Mouse (Mus musculus) heart, embryonic 11.5 days (tissue): ENCODE results near the gene Psmd14. TPM values are rescaled to one million over a fixed set of nuclear protein-coding genes. Genes with fewer than 3 reads are reported as not detected.

Experiments
- ATAC-seq: fragments of 200-750 bp; cut with Nextera tagmentation; replicated peaks from 2 replicates; pipeline ENCODE4 v1.8.0; 2017; ENCODE audit warnings: moderate library complexity; ENCODE audit not compliant: insufficient number of reproducible peaks, low FRiP score, low TSS enrichment
- H3K27ac ChIP-seq: fragments of 300-500 bp; sonication (generic); 2 replicates; pipeline ENCODE4 v1.5.1; 2014; ENCODE audit warnings: mild to moderate bottlenecking, low read depth, low read length
- H3K27me3 ChIP-seq: fragments of 300-500 bp; sonication (generic); 2 replicates; pipeline ENCODE4 v1.6.1; 2014; ENCODE audit warnings: mild to moderate bottlenecking, low read length, mixed read lengths; ENCODE audit not compliant: control insufficient read depth, insufficient read depth
- H3K36me3 ChIP-seq: fragments of 300-500 bp; sonication (generic); 2 replicates; pipeline ENCODE4 v1.6.1; 2014; ENCODE audit warnings: mild to moderate bottlenecking, low read length, moderate library complexity, mixed read lengths; ENCODE audit not compliant: control insufficient read depth, insufficient read depth
- H3K4me1 ChIP-seq: fragments of 300-500 bp; sonication (generic); 2 replicates; pipeline ENCODE4 v1.6.1; 2014; ENCODE audit warnings: low read length; ENCODE audit not compliant: control insufficient read depth, insufficient read depth
- H3K4me2 ChIP-seq: fragments of 300-500 bp; sonication (generic); 2 replicates; pipeline ENCODE4 v1.6.1; 2014; ENCODE audit warnings: mild to moderate bottlenecking, moderate library complexity
- H3K4me3 ChIP-seq: fragments of 300-500 bp; sonication (generic); 2 replicates; pipeline ENCODE4 v1.5.1; 2014; ENCODE audit warnings: low read depth, low read length
- H3K9ac ChIP-seq: fragments of 300-500 bp; sonication (generic); 2 replicates; pipeline ENCODE4 v1.6.1; 2014; ENCODE audit warnings: mild to moderate bottlenecking, low read depth, low read length, moderate library complexity
- H3K9me3 ChIP-seq: fragments of 300-500 bp; sonication (generic); replicated peaks from 2 replicates; pipeline ENCODE4 v1.6.1; 2016; ENCODE audit warnings: low read length; ENCODE audit not compliant: control insufficient read depth
- WGBS: fragments of 180-500 bp; shearing (Covaris S2); extraction: QIAGEN DNeasy Blood & Tissue Kit; methylation state at CpG from one replicate; pipeline ENCODE4 v1.1.7; 2014; ENCODE audit not compliant: insufficient replicate concordance; 5-methylcytosine and 5-hydroxymethylcytosine counted together
- polyA plus RNA-seq: library from polyadenylated mRNA; unstranded; fragments of >200 nt; fragmentation: Nextera tagmentation; extraction: Ambion mirVana; gene quantifications from 2 replicates; pipeline ENCODE4 v1.2.1, GENCODE M21; 2014

The Psmd14 gene
- polyA plus RNA-seq, 1 experiment from 2014 or later: 164 TPM

DNA sequence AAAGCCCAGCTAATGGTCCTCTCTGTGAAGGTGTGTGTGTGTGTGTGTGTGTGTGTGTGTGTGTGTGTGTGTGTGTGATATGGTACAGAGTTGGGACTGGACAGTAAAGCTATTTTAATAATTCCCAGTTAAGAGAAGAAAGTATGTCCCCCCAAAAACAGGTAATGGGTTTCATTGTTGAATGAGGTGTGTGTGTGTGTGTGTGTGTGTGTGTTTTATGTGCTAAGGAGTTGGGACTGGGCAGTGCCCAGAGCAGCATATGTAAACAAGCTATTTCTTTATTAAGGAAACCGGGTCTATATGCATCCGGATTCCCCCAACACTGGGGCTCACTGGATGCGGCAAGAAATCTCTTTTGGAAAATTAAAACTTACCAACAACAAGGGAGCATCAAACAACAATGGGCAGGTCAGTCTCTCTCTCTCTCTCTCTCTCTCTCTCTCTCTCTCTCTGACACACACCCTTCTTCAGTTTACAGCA, 94.9 kb downstream of the Psmd14 start:
- WGBS: 4% methylated on average over 3 of the region's 3 CpGs
- Histone ChIP-seq H3K27me3 (peaks cover 69% of the 10 kb centered on the region), H3K9me3 (no peaks in the 10 kb centered on the region), H3K4me2 (no peak overlapping the region), H3K36me3 (no peaks in the 10 kb centered on the region), H3K4me1 (peaks cover 17% of the 10 kb centered on the region), H3K4me3 (no peak overlapping the region), H3K27ac (no peak overlapping the region), H3K9ac (no peak overlapping the region)
- no peak for ATAC-seq

DNA sequence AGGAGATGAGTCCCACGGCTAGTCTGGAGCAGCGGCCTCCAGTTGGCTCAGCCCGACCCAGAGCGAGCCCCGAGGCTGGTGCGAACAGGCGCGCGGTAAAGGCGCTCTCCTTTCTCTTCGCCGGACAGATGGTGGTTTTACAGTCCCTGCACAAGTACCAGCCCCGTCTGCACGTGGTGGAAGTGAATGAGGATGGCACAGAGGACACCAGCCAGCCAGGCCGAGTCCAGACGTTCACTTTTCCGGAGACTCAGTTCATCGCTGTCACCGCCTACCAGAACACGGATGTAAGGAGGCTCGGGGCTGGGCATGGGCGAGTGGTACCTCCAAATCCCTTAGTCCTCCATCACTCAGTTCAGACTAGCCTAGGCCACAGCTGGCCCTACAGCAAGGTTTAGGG, 95.7 kb downstream of the Psmd14 start:
- Histone ChIP-seq H3K36me3 (no peaks in the 10 kb centered on the region), H3K4me3 (peak overlapping the region; percentile 25), H3K9ac (no peak overlapping the region), H3K9me3 (no peaks in the 10 kb centered on the region), H3K27ac (no peak overlapping the region), H3K27me3 (peaks cover 71% of the 10 kb centered on the region), H3K4me2 (peak overlapping the region; percentile 42), H3K4me1 (peaks cover 19% of the 10 kb centered on the region)
- no peak for ATAC-seq
- under 1% methylated on average over 22 of the region's 22 CpGs for WGBS

DNA sequence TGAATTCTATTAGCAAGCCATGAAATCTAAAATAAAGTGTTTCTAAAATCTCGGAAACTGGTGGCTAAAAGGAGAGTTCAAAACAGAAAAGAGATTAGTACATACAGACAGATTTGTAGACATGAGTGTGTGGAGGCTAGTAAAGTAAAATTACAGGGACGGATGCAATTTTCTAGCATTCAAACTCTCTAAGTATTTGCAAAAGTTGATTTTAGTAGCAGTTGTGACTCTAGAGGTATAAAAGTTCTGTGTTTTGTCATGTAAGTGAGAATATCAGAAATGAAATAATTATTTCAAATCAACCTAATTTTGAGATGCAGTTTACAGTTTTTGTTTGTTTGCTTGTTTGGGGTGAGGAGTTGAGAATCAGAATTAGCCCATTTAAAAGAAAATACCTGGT, 96.3 kb downstream of the Psmd14 start:
- H3K27me3 ChIP-seq: peaks cover 70% of the 10 kb centered on the region
- no peak overlapping the region for H3K9ac ChIP-seq
- H3K4me2 ChIP-seq: no peak overlapping the region
- H3K9me3 ChIP-seq: no peaks in the 10 kb centered on the region
- 23% methylated on average over 2 of the region's 2 CpGs for WGBS
- no peaks in the 10 kb centered on the region for H3K36me3 ChIP-seq
- no peak overlapping the region for H3K4me3 ChIP-seq
- no peak overlapping the region for H3K27ac ChIP-seq
- no peak for ATAC-seq
- H3K4me1 ChIP-seq: peaks cover 16% of the 10 kb centered on the region

DNA sequence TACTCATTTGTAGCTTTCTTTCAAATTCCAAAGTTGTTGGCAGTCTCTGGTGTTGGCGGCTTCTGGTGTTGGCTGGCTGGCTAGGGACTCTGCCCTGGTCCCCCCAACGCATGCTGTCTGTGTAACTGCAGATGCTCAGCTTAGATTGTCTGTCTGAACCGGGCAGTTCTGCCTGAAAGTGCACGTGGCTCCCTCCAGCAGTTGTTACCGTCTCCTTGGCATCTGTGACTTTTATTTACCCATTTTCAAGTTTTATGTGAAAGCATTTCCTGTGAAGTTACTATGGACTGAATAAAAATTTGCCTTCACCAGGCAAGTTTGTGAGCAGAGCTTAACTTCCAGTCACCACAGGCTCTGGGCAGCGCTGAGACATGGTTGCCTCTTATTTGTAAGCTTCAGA, 97.3 kb downstream of the Psmd14 start:
- H3K27me3 ChIP-seq: peaks cover 73% of the 10 kb centered on the region
- H3K36me3 ChIP-seq: no peaks in the 10 kb centered on the region
- peaks cover 13% of the 10 kb centered on the region for H3K4me1 ChIP-seq
- 1% methylated on average over 6 of the region's 6 CpGs for WGBS
- no peak overlapping the region for H3K9ac ChIP-seq
- no peak overlapping the region for H3K4me3 ChIP-seq
- no peaks in the 10 kb centered on the region for H3K9me3 ChIP-seq
- no peak overlapping the region for H3K4me2 ChIP-seq
- no peak for ATAC-seq
- H3K27ac ChIP-seq: no peak overlapping the region

DNA sequence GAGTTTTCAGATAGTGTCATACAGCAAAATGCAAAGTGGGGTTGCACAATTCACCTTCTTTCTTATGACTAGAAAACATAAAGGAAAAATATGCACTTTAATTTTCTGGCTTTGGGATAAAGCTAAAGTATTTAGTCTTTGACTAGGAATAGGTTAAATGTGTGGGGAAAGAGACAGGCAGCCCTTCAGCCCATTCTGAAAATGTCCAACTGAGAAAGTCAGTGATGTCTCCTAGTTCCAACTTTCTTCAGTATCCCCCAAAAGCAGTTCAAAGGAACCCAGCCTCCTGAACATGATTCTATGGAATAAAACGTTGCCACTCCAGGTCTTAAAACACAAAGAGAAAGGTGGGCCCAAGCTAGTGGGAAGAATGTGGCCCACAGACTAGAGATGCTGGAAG, 97.9 kb downstream of the Psmd14 start:
- ATAC-seq: no peak
- Histone ChIP-seq H3K9me3 (no peaks in the 10 kb centered on the region), H3K4me1 (peaks cover 13% of the 10 kb centered on the region), H3K27me3 (peaks cover 76% of the 10 kb centered on the region), H3K36me3 (no peaks in the 10 kb centered on the region), H3K27ac (no peak overlapping the region), H3K4me2 (no peak overlapping the region), H3K4me3 (no peak overlapping the region), H3K9ac (no peak overlapping the region)
- WGBS: 3% methylated on average over 1 of the region's 1 CpGs

DNA sequence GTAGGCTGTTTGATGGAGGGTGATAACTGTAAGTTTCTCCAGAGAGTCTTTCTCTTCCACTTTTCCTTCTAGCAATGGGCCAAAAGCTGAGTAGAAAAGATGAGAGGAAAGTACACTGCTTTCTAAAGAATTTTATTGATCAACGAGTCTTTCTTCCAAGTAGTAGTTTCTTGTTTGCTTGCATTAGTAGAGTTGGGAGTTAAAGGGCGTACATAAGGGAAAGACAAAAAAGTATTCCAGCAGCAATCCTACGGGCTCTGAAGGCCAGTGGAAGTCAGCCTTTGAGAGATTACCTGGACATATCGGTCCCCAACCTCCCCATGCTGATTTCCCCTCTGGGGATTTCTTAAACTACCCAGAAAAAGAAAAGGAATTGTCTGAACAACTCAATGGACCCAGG, 99.3 kb downstream of the Psmd14 start:
- no peak overlapping the region for H3K9ac ChIP-seq
- H3K4me2 ChIP-seq: no peak overlapping the region
- 31% methylated on average over 4 of the region's 4 CpGs for WGBS
- no peak overlapping the region for H3K4me3 ChIP-seq
- H3K9me3 ChIP-seq: no peaks in the 10 kb centered on the region
- ATAC-seq: no peak
- peaks cover 72% of the 10 kb centered on the region for H3K27me3 ChIP-seq
- H3K36me3 ChIP-seq: no peaks in the 10 kb centered on the region
- H3K27ac ChIP-seq: no peak overlapping the region
- H3K4me1 ChIP-seq: peaks cover 10% of the 10 kb centered on the region

DNA sequence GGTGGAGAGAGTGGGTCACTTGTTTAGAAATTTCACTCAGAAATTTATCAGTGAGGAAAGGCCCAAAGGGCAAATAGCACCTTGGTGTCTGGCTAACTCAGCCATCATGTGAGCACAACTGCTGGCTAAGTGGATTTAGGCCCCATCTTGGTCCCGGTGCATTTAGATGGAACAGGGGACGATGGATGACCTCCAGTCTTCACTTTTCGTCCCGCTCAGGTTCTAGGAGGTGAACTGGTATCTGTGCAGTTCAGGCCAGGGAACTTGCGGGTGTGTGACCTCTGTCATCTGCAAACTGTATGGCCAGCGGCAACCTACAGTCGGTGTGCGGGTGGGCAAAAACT, 99.6 kb downstream of the Psmd14 start:
- Histone ChIP-seq H3K4me2 (peak overlapping the region; percentile 92), H3K4me3 (peak overlapping the region; percentile 58), H3K9ac (no peak overlapping the region), H3K36me3 (no peaks in the 10 kb centered on the region), H3K27ac (no peak overlapping the region), H3K4me1 (peaks cover 13% of the 10 kb centered on the region), H3K9me3 (no peaks in the 10 kb centered on the region), H3K27me3 (peaks cover 75% of the 10 kb centered on the region)
- ATAC-seq: no peak
- 3% methylated on average over 8 of the region's 8 CpGs for WGBS

DNA sequence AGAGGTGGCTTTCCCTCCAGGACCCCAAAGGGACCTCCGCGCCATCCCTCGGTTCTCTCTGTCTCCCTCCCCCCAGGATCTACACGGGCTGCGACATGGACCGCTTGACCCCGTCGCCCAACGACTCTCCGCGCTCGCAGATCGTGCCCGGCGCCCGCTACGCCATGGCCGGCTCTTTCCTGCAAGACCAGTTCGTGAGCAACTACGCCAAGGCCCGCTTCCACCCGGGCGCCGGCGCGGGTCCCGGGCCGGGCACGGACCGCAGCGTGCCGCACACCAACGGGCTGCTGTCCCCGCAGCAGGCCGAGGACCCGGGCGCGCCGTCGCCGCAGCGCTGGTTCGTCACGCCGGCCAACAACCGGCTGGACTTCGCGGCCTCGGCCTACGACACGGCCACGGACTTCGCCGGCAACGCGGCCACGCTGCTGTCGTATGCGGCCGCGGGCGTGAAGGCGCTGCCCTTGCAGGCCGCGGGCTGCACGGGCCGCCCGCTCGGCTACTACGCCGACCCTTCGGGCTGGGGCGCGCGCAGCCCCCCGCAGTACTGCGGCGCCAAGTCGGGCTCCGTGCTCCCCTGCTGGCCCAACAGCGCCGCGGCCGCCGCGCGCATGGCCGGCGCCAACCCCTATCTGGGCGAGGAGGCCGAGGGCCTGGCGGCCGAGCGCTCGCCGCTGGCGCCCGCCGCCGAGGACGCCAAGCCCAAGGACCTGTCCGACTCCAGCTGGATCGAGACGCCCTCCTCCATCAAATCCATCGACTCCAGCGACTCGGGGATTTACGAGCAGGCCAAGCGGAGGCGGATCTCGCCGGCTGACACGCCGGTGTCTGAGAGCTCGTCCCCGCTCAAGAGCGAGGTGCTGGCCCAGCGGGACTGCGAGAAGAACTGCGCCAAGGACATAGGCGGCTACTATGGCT, 100.3 kb downstream of the Psmd14 start:
- peak; percentile 67 for ATAC-seq
- peak overlapping the region; percentile 92 for H3K4me2 ChIP-seq
- H3K27me3 ChIP-seq: peaks cover 76% of the 10 kb centered on the region
- no peaks in the 10 kb centered on the region for H3K9me3 ChIP-seq
- no peaks in the 10 kb centered on the region for H3K36me3 ChIP-seq
- H3K4me3 ChIP-seq: peak overlapping the region; percentile 58
- H3K27ac ChIP-seq: no peak overlapping the region
- peaks cover 13% of the 10 kb centered on the region for H3K4me1 ChIP-seq
- WGBS: under 1% methylated on average over 93 of the region's 121 CpGs
- H3K9ac ChIP-seq: peak overlapping the region; percentile 61

DNA sequence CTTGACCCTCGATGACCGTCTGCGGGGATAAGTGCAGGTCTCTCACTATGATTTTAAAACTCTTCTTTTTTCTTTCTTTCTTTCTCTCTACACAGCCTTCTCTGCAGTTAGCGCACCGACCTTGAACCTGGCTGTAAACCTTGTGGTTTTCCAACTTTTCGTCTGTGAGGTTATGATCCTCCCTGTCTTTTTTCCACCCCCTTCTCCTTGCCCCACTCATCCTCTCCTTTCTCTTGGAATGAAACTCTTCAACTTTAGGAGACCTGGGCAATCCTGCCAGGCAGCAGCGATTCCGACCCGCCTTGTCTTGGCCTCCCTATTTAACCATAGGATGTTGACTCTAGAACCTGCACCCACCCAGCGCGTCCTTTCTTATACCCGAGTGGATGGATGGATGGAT, 101.0 kb downstream of the Psmd14 start:
- Histone ChIP-seq H3K27me3 (peaks cover 70% of the 10 kb centered on the region), H3K4me2 (peak overlapping the region; percentile 92), H3K9ac (no peak overlapping the region), H3K4me3 (peak overlapping the region; percentile 58), H3K9me3 (no peaks in the 10 kb centered on the region), H3K4me1 (peaks cover 8% of the 10 kb centered on the region; the same call in 1 of the 2 replicates), H3K36me3 (no peaks in the 10 kb centered on the region), H3K27ac (no peak overlapping the region)
- ATAC-seq: no peak
- WGBS: 3% methylated on average over 12 of the region's 12 CpGs
